Mouse (Mus musculus): ENCODE data around the gene Snx12. TPM values are rescaled to one million over a fixed set of nuclear protein-coding genes. Genes with fewer than 3 reads are reported as not detected.

The Snx12 gene
- polyA plus RNA-seq, 1 experiment = 33.6 TPM

- no peak for TF ChIP-seq GATA1 (IDR thresholded peaks at IDR 0.05; ENCODE audit: low read length)
Observed at GRCm38 (mm10) chrX:101059541-101059940, 162.8 kb downstream of the Snx12 start, which contains the start of gene Tex11. Tex11 (minus strand) TSS chrX:101059667.

Other genes starting within 250 kb of the Snx12 start
- gene Tex11, start 162.9 kb downstream of the Snx12 start, polyA plus RNA-seq (2012) = not detected in 2 replicates
- gene Slc7a3, start 136.5 kb downstream of the Snx12 start, polyA plus RNA-seq (2012) = not detected in 2 replicates
- 50.8 and 58.2 TPM in 2 replicates for gene Foxo4, start 32.0 kb upstream of the Snx12 start, polyA plus RNA-seq (2012)
- not detected in 2 replicates for gene Gm614, start 41.4 kb upstream of the Snx12 start, polyA plus RNA-seq (2012)
- 22.6 and 24.4 TPM in 2 replicates for gene Il2rg, start 45.7 kb upstream of the Snx12 start, polyA plus RNA-seq (2012)
- gene Gm20489, start 46.5 kb upstream of the Snx12 start, polyA plus RNA-seq (2012) = not detected in 2 replicates
- gene Med12, start 51.5 kb upstream of the Snx12 start, polyA plus RNA-seq (2012) = 37.1 and 81.7 TPM in 2 replicates
- gene Nlgn3, start 76.6 kb upstream of the Snx12 start, polyA plus RNA-seq (2012) = 0.09 TPM in 1 of 2 replicates, not detected in the other
- not detected in 2 replicates for gene Gjb1, start 153.8 kb upstream of the Snx12 start, polyA plus RNA-seq (2012)
- gene Zmym3, start 198.3 kb upstream of the Snx12 start, polyA plus RNA-seq (2012) = 36.4 and 38.0 TPM in 2 replicates
- gene Nono, start 206.8 kb upstream of the Snx12 start, polyA plus RNA-seq (2012) = 33.9 and 78.3 TPM in 2 replicates
- 0.14 TPM in 1 of 2 replicates, not detected in the other for gene Itgb1bp2, start 226.5 kb upstream of the Snx12 start, polyA plus RNA-seq (2012)

All from G1E-ER4 (cell line).